ENCODE assay signal across 7 mouse cellular contexts in the genomic region with DNA sequence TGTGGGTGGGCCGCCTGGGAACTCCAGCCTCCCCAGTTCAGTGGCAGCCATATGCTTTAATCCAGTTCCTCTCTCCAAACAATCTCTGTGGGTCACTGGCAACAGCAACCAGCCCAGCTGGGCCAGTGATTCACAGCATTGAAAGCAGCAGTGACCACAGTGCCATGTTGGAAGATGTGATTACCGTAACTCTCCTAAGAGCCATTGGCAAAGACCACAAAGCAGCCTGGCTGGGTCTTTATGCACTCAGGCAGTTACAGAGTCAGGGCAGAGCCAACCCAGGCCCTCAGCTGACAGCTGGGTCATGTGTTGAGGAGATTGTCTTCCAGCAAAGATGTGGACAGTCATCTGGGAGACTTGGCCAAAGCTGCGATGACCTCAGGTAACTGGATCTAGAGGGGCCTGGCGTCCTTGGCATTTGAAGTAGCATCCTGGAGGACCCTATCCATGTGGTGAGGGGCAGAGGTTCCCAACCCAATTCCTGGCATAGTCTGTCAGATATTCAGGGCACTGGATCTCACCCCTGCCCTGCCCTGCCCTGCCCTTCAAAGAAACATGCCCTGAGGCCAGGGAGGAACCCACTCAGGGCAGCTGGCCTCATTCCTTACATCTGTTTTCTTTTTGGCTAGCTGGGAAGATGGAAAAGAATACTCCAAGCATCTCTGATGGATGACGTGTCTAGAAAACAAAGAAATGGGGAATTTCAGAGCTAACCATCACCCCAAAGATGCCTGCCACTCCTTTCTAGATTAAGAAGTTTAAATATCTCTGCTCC.
"Had no signal": no experiment of that assay in that cellular context is flagged by ENCODE, and none has a peak within 500 bp of the region (broad histone marks: within the 10 kb centered on the region; RNA-seq: fewer than 3 reads in every experiment).

No protein-coding gene starts in this region.

- DNase-seq: kidney, postnatal 36 days; lung, adult 2 months; lung, postnatal 36 days; midbrain, embryonic 14.5 days; right cerebral cortex, postnatal 14 days; thymus, postnatal 36 days had no signal

- ATAC-seq: lung, postnatal 0 days had no signal
